Mouse (Mus musculus) ES-E14 (cell line): Measurements from ENCODE around the gene Kcnab1. TPM values are rescaled to one million over a fixed set of nuclear protein-coding genes. Genes with fewer than 3 reads are reported as not detected.

ENCODE experiments used
- DNase-seq: peaks from one replicate; pipeline ENCODE4 v3.0.0-alpha.2; 2013; ENCODE audit warnings: low read depth, low spot score
- H3K27ac ChIP-seq: 2 replicates; pipeline ENCODE4 v1.5.1; 2012; ENCODE audit warnings: low read depth, mild to moderate bottlenecking, low read length, moderate library complexity, mixed read lengths; ENCODE audit not compliant: poor library complexity, insufficient read depth, severe bottlenecking
- H3K36me3 ChIP-seq: 2 replicates; pipeline ENCODE4 v1.6.1; 2012; ENCODE audit warnings: mild to moderate bottlenecking, low read length, moderate library complexity, mixed read lengths; ENCODE audit not compliant: control insufficient read depth, poor library complexity, insufficient read depth, severe bottlenecking
- H3K4me1 ChIP-seq, 2 experiments: fragments of 150-350 bp in 1 of 2; sonication (generic) in 1 of 2; 2 replicates each; pipeline ENCODE4 v1.6.1; 2012; ENCODE audit warnings: low read length in 2 of 2, mild to moderate bottlenecking in 1 of 2, mixed read lengths in 1 of 2; ENCODE audit not compliant: control insufficient read depth in 2 of 2, insufficient read depth in 2 of 2, poor library complexity in 1 of 2
- H3K4me3 ChIP-seq, 2 experiments: fragments of 150-350 bp in 1 of 2; sonication (generic) in 1 of 2; 2 replicates each; pipeline ENCODE4 v1.5.1; 2012; ENCODE audit warnings: low read length in 2 of 2, low read depth in 1 of 2, mild to moderate bottlenecking in 1 of 2, mixed read lengths in 1 of 2; ENCODE audit not compliant: insufficient read depth in 1 of 2, poor library complexity in 1 of 2, severe bottlenecking in 1 of 2
- H3K9ac ChIP-seq: 2 replicates; pipeline ENCODE4 v1.6.1; 2012; ENCODE audit warnings: low read depth, mild to moderate bottlenecking, low read length, mixed read lengths; ENCODE audit not compliant: poor library complexity, insufficient read depth, severe bottlenecking
- H3K9me3 ChIP-seq: fragments of 150-350 bp; sonication (generic); 2 replicates; pipeline ENCODE4 v1.6.1; 2012; ENCODE audit warnings: low read depth, mild to moderate bottlenecking, low read length; ENCODE audit not compliant: control insufficient read depth, insufficient read depth
- CHD2 ChIP-seq: IDR thresholded peaks from 2 replicates; pipeline ENCODE4 v1.6.1; 2014; ENCODE audit warnings: mild to moderate bottlenecking, low read depth, low read length, inconsistent platforms
- HCFC1 ChIP-seq: IDR thresholded peaks from 2 replicates; pipeline ENCODE4 v1.6.1; 2012; ENCODE audit warnings: low read length, inconsistent platforms, borderline replicate concordance; ENCODE audit not compliant: insufficient read depth
- MAFK ChIP-seq: IDR thresholded peaks from 2 replicates; pipeline ENCODE4 v1.6.1; 2014; ENCODE audit warnings: mild to moderate bottlenecking, low read depth, low read length, inconsistent platforms; ENCODE audit not compliant: insufficient read depth
- ZC3H11A ChIP-seq: IDR thresholded peaks from 2 replicates; pipeline ENCODE4 v1.6.1; 2012; ENCODE audit warnings: low read depth, mild to moderate bottlenecking, inconsistent platforms, low read length, borderline replicate concordance
- ZNF384 ChIP-seq: IDR thresholded peaks from 2 replicates; pipeline ENCODE4 v1.6.1; 2012; ENCODE audit warnings: low read depth, low read length, inconsistent platforms
- in situ Hi-C, 2 experiments: fragments of 600-800 bp; cut with MboI; formaldehyde crosslinking; loops; one replicate each; pipeline ENCODE4 v1.15.1; 2025; ENCODE audit warnings: low sequenced_read_pairs in 2 of 2, inconsistent platforms in 1 of 2; ENCODE audit not compliant: unreplicated experiment in 2 of 2
- total RNA-seq: library from RNA; depleted of rRNA; stranded (reverse); fragments of 300-350 nt; gene quantifications from 2 replicates; pipeline ENCODE4 v1.2.3, GENCODE M21; 2012

Gene Kcnab1
- total RNA-seq, 1 experiment = 0.45 TPM

DNA sequence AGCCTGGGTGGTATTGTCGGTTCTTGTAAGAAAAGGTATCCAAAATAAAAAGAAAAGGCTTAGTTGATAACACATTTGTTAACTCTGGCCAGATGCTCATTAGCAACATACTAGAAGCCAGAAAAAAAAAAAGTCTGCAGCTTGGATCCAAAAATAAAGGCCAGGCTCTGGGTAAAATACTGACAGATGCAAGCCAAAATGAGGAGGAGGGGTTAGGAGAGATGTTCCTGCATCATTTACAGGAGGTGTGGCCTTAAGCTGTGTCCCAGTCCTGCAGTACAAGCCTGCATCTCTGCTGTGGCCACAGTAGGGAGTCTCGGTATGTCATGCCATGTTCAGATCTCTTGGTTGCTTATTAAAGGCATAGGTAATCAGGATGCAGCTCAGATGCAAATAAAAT is 179.8 kb downstream of the Kcnab1 start:
- H3K9ac ChIP-seq = no peak overlapping the region
- TF ChIP-seq ZNF384 (no peak), MAFK (no peak)
- H3K4me1 ChIP-seq = no peaks in the 10 kb centered on the region
- H3K36me3 ChIP-seq = no peaks in the 10 kb centered on the region
- H3K4me3 ChIP-seq = no peak overlapping the region
- no peak overlapping the region for H3K27ac ChIP-seq
- DNase-seq = no peak
- H3K9me3 ChIP-seq = no peaks in the 10 kb centered on the region
- in situ Hi-C loops = no loop called here

- TF ChIP-seq ZNF384 = no peak
- TF ChIP-seq ZC3H11A = no peak
- no peak for TF ChIP-seq HCFC1
- no peak for TF ChIP-seq CHD2
- no peak for TF ChIP-seq MAFK
- H3K9me3 ChIP-seq = no peaks in the 10 kb centered on the region
- H3K27ac ChIP-seq = no peak overlapping the region
- in situ Hi-C loops = no loop called here
- H3K36me3 ChIP-seq = no peaks in the 10 kb centered on the region
- H3K4me1 ChIP-seq = no peaks in the 10 kb centered on the region
- no peak for DNase-seq
- no peak overlapping the region for H3K4me3 ChIP-seq
- H3K9ac ChIP-seq = no peak overlapping the region
These were observed 187.8 kb downstream of the Kcnab1 start for GRCm38 (mm10) chr3:65296996-65297395.

GRCm38 (mm10) chr3:65299205-65299604 is 190.0 kb downstream of the Kcnab1 start:
- no peak overlapping the region for H3K9ac ChIP-seq
- no peak overlapping the region for H3K27ac ChIP-seq
- H3K4me3 ChIP-seq = no peak overlapping the region
- in situ Hi-C loops = no loop called here
- no peaks in the 10 kb centered on the region for H3K36me3 ChIP-seq
- TF ChIP-seq HCFC1 (no peak), MAFK (no peak), ZC3H11A (no peak), ZNF384 (no peak), CHD2 (no peak)
- H3K4me1 ChIP-seq = no peaks in the 10 kb centered on the region
- no peaks in the 10 kb centered on the region for H3K9me3 ChIP-seq
- DNase-seq = no peak

DNA sequence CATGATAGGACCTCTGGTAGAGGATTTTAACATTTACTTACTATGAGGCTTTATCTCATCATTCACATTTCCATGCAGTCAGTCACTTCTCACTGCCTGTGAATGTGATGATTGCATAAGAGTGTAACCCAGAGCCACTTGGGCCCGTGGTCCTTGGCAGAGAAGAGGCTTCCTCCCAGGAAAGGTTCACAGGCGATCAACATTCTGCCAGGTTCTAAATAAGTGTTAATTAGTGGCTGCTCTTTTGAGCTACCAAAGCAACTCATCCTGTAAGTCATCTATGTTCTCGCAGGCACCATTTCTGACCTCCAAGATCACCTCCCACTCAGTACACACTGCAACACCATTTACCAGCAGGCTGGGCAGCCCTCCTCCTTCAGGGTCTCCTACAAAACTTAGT is 192.3 kb downstream of the Kcnab1 start:
- TF ChIP-seq CHD2 (no peak), MAFK (no peak), HCFC1 (no peak), ZNF384 (no peak), ZC3H11A (no peak)
- Histone ChIP-seq H3K9ac (no peak overlapping the region), H3K27ac (no peak overlapping the region), H3K9me3 (no peaks in the 10 kb centered on the region), H3K36me3 (no peaks in the 10 kb centered on the region), H3K4me3 (no peak overlapping the region), H3K4me1 (no peaks in the 10 kb centered on the region)
- in situ Hi-C loops = no loop called here
- no peak for DNase-seq

DNA sequence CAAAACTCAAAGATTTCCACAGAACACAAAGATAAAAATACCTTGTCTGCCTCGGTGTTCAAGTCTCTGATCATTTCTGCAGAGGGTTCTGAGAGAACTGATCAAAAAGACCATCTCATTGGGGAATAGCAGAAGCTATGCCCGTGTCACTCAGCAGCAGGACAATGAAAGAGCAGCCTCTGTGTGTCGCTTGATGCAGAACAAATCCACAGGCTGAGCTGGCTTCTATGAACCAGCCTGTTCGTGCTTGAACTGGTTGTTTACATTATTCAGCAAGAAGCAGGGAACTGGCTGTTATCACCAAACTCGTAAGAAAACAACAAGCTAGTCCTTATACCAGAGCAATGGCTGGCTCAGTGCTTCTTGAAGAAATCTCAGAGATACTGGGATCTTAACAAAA is 193.4 kb downstream of the Kcnab1 start:
- in situ Hi-C loops = no loop called here
- H3K9ac ChIP-seq = no peak overlapping the region
- TF ChIP-seq ZC3H11A (no peak), ZNF384 (no peak), MAFK (no peak)
- no peaks in the 10 kb centered on the region for H3K36me3 ChIP-seq
- H3K4me3 ChIP-seq = no peak overlapping the region
- no peak for DNase-seq
- no peaks in the 10 kb centered on the region for H3K9me3 ChIP-seq
- no peak overlapping the region for H3K27ac ChIP-seq
- no peaks in the 10 kb centered on the region for H3K4me1 ChIP-seq
